Mouse (Mus musculus) midbrain, postnatal 0 days (tissue): ENCODE measurements around the gene Slc7a15. TPM values are rescaled to one million over a fixed set of nuclear protein-coding genes. Genes with fewer than 3 reads are reported as not detected.
"Not testable (repeated sequence)": the region's sequence is repeated elsewhere in the genome, so short reads cannot be mapped to it uniquely, and the experiment has no call there.

Experiments
- ATAC-seq: fragments of 200-750 bp; cut with Nextera tagmentation; 2 replicates; pipeline ENCODE4 v1.8.0; 2017; ENCODE audit warnings: moderate number of reproducible peaks, mild to moderate bottlenecking, moderate TSS enrichment, moderate library complexity; ENCODE audit not compliant: low FRiP score
- DNase-seq: peaks from one replicate; pipeline ENCODE4 v3.0.0-alpha.2; 2015; ENCODE audit warnings: low spot score
- H3K27ac ChIP-seq: fragments of 300-500 bp; sonication (generic); 2 replicates; pipeline ENCODE4 v1.5.1; 2014; ENCODE audit warnings: low read depth, mild to moderate bottlenecking, low read length, mixed read lengths
- H3K27me3 ChIP-seq: fragments of 300-500 bp; sonication (generic); 2 replicates; pipeline ENCODE4 v1.6.1; 2014; ENCODE audit warnings: low read length, control low read depth, mixed read lengths; ENCODE audit not compliant: insufficient read depth
- H3K36me3 ChIP-seq: fragments of 300-500 bp; sonication (generic); 2 replicates; pipeline ENCODE4 v1.6.1; 2014; ENCODE audit warnings: low read length, control low read depth, mixed read lengths; ENCODE audit not compliant: insufficient read depth
- H3K4me1 ChIP-seq: fragments of 300-500 bp; sonication (generic); 2 replicates; pipeline ENCODE4 v1.6.1; 2014; ENCODE audit warnings: mild to moderate bottlenecking, control low read depth, antibody characterized with exemption, low read length, mixed read lengths; ENCODE audit not compliant: insufficient read depth
- H3K4me2 ChIP-seq: fragments of 300-500 bp; sonication (generic); 2 replicates; pipeline ENCODE4 v1.6.1; 2014; ENCODE audit warnings: low read depth, mild to moderate bottlenecking, low read length, mixed read lengths; ENCODE audit not compliant: poor library complexity, severe bottlenecking
- H3K4me3 ChIP-seq: fragments of 300-500 bp; sonication (generic); 2 replicates; pipeline ENCODE4 v1.5.1; 2014; ENCODE audit warnings: low read depth, mild to moderate bottlenecking, low read length, moderate library complexity
- H3K9ac ChIP-seq: fragments of 300-500 bp; sonication (generic); replicated peaks from 2 replicates; pipeline ENCODE4 v1.6.1; 2014; ENCODE audit warnings: mild to moderate bottlenecking, low read length, moderate library complexity, mixed read lengths; ENCODE audit not compliant: poor library complexity, severe bottlenecking
- H3K9me3 ChIP-seq: fragments of 300-500 bp; sonication (generic); 2 replicates; pipeline ENCODE4 v1.6.1; 2016; ENCODE audit warnings: low read length, control low read depth
- CTCF ChIP-seq: IDR thresholded peaks from 2 replicates; pipeline ENCODE4 v1.5.1; 2016; ENCODE audit warnings: antibody characterized with exemption, mild to moderate bottlenecking
- WGBS: fragments of 180-500 bp; shearing (Covaris S2); extraction: QIAGEN DNeasy Blood & Tissue Kit; methylation state at CpG from one replicate; pipeline ENCODE4 v1.1.7; 2014; 5-methylcytosine and 5-hydroxymethylcytosine counted together
- polyA plus RNA-seq: library from polyadenylated mRNA; unstranded; fragments of >200 nt; fragmentation: Nextera tagmentation; extraction: Ambion mirVana; gene quantifications from 2 replicates; pipeline ENCODE4 v1.2.1, GENCODE M21; 2015
- total RNA-seq: library from RNA; depleted of rRNA; stranded (reverse); fragments of >200 nt; gene quantifications from 2 replicates; pipeline ENCODE4 v1.2.3, GENCODE M21; 2014

The Slc7a15 gene
- total and polyA plus RNA-seq, 2 experiments from 2014 or later = not detected

DNA sequence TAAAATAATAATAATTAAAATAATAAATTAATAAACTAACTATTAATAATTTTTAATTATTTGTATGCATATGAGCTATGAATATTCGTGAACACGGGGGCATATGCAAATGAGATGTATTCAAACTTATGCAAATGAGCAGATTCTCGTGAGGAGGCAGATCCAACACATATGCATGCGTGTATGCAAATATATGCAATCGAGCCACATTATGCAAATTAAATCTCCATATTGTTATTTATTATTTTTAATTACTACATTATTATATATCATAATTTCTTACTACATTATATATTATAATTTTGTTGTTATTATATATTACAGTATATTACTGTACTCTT, 21.8 kb upstream of the Slc7a15 start:
- no peaks in the 10 kb centered on the region for H3K9me3 ChIP-seq
- 0 out of 2 replicates have a peak, but pooled peaks cover 3% of the 10 kb centered on the region for H3K36me3 ChIP-seq
- H3K27me3 ChIP-seq = no peaks in the 10 kb centered on the region
- no peak for TF ChIP-seq CTCF
- 82% methylated on average over 5 of the region's 5 CpGs for WGBS
- DNase-seq = no peak
- H3K4me2 ChIP-seq = no peak overlapping the region
- H3K4me1 ChIP-seq = no peaks in the 10 kb centered on the region
- ATAC-seq = no peak
- no peak overlapping the region for H3K27ac ChIP-seq
- H3K9ac ChIP-seq = no peak overlapping the region
- H3K4me3 ChIP-seq = no peak overlapping the region

DNA sequence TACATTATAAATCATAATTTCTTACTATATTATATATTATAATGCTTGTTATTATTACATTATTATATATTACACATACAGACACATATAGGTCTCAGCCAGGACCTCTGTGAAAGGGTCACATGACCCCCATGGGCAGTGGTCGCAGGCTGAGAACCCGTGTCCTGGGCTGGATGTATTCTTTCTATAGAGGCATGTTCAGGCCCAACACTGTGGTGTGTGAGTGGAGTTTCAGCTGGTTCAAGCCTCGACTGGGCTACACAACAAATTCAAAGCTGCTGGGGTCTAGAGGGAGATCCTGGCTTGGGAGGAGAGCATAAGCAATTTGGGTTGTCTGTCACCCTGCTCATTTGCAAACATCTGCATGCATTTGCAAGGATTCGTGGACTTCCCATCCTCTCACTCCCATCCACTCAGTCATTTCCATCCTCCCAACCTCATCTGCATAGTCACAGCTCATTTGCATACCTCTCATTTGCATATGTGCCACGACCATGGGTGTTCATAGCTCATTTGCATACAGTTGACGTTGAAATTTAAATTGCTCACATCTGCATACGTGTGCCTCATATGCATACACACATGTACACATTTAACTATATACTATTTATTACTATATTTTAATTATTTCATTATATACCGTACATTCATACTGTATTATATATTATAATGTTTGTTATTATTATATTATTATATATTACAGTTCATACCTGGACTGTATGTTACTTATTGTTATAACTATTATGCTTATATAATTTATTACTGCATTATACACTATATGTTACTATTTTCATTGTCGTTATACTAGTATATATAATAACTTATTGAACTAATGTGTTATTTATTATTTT, 21.2 kb upstream of the Slc7a15 start:
- H3K4me2 ChIP-seq = no peak overlapping the region
- 0 out of 2 replicates have a peak, but pooled peaks cover 3% of the 10 kb centered on the region for H3K36me3 ChIP-seq
- no peak for TF ChIP-seq CTCF
- H3K4me3 ChIP-seq = no peak overlapping the region
- H3K27me3 ChIP-seq = no peaks in the 10 kb centered on the region
- ATAC-seq (no peak), DNase-seq (no peak)
- no peaks in the 10 kb centered on the region for H3K4me1 ChIP-seq
- 85% methylated on average over 9 of the region's 9 CpGs for WGBS
- no peak overlapping the region for H3K9ac ChIP-seq
- H3K27ac ChIP-seq = no peak overlapping the region
- H3K9me3 ChIP-seq = no peaks in the 10 kb centered on the region

DNA sequence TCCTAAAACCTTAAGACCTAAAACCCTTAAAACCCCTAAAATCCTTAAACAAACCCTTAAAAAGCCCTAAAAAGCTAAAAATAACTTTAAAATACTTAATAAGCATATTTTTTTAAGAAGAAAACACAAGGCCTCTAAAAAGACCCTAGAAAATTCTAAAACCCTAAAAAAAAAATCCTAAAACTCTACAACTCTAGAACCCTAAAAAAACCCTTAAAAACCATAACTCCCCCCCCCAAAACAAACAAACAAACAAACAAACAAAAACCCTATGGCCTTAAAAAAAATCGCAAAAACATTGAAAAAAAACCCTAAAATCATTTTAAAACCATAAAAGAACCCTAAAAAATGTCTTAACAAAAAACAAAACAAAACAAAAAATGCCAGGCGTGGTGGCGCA, 19.4 kb upstream of the Slc7a15 start:
- H3K4me2 ChIP-seq = no peak overlapping the region
- no peaks in the 10 kb centered on the region for H3K4me1 ChIP-seq
- TF ChIP-seq CTCF = no peak
- H3K27ac ChIP-seq = no peak overlapping the region
- no peaks in the 10 kb centered on the region for H3K9me3 ChIP-seq
- H3K9ac ChIP-seq = no peak overlapping the region
- WGBS = 94% methylated on average over 3 of the region's 3 CpGs
- no peak overlapping the region for H3K4me3 ChIP-seq
- no peaks in the 10 kb centered on the region for H3K27me3 ChIP-seq
- DNase-seq (no peak), ATAC-seq (no peak)
- H3K36me3 ChIP-seq = 0 out of 2 replicates have a peak, but pooled peaks cover 3% of the 10 kb centered on the region

DNA sequence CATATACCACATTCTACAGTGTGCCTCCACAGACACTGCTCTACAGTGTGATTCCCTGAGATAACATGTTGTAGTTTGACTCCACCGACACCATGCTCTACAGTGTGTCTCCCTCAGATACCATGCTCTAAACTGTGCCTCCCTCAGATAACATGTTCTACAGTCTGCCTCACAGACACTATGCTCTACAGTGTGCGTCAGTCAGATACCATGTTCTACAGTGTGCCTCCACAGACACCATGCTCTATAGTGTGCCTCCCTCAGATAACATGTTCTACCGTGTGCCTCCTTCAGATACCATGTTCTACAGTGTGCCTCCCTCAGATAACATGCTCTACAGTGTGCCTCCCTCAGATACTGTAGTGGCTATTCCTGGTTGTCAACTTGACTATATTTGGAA, 10.2 kb upstream of the Slc7a15 start:
- H3K4me3 ChIP-seq = no peak overlapping the region
- no peak overlapping the region for H3K27ac ChIP-seq
- WGBS = 97% methylated on average over 3 of the region's 3 CpGs
- H3K36me3 ChIP-seq = no peaks in the 10 kb centered on the region
- no peaks in the 10 kb centered on the region for H3K27me3 ChIP-seq
- DNase-seq = no peak
- H3K9me3 ChIP-seq = no peaks in the 10 kb centered on the region
- H3K4me2 ChIP-seq = no peak overlapping the region
- no peak for ATAC-seq
- H3K4me1 ChIP-seq = no peaks in the 10 kb centered on the region
- TF ChIP-seq CTCF = no peak
- H3K9ac ChIP-seq = no peak overlapping the region

DNA sequence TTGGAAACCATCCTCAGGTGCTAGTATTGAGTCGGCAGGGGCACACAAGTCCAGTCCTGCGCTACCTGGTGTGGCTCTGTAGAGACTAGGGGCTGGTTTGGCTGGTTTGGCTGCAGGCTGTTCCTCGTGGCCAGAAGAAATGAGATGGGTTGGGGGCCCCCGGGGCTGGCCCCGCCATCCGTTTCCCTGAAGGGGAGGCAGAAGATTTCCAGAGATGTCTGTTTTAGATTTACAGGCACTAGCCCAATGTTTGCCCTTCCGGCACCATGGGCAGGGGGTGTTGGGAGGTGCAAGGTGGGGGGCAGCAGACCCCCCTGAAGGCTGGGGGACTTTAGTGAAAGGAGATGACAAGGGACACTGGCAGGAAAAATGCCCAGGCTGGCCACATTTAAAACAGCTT, 3.3 kb downstream of the Slc7a15 start:
- Histone ChIP-seq H3K4me2 (no peak overlapping the region), H3K27me3 (no peaks in the 10 kb centered on the region), H3K9me3 (0 out of 2 replicates have a peak, but pooled peaks cover 7% of the 10 kb centered on the region), H3K4me1 (no peaks in the 10 kb centered on the region), H3K9ac (no peak overlapping the region), H3K4me3 (no peak overlapping the region), H3K27ac (no peak overlapping the region), H3K36me3 (no peaks in the 10 kb centered on the region)
- DNase-seq (no peak), ATAC-seq (no peak)
- TF ChIP-seq CTCF = no peak
- WGBS = 94% methylated on average over 7 of the region's 7 CpGs

DNA sequence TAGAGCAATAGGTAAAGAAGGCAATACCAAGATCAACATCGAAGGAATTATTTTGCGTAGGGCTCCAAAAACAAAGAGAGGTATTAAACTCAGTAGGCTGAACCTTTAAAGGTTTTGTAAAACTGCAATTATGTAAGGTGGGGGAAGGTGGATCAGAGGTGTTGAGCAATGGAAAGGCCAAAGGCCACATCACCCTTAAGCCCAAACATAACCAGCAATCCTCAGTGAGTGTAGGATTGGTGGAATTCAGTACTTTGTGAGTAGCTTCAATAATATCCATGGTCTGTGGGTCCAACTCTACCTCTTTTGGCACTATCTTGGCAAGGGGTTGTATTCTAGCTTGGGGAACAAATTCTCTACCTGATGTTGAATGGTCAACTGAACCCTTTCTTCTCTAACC, 7.5 kb downstream of the Slc7a15 start:
- not testable (repeated sequence) for ATAC-seq, H3K27me3 ChIP-seq, H3K4me3 ChIP-seq, H3K36me3 ChIP-seq, H3K9ac ChIP-seq, H3K4me2 ChIP-seq, H3K27ac ChIP-seq, H3K4me1 ChIP-seq, H3K9me3 ChIP-seq, DNase-seq
- WGBS = 87% methylated on average over 2 of the region's 2 CpGs
